Mouse (Mus musculus) limb, embryonic 14.5 days (tissue): ENCODE results near the gene Krtap9-3. TPM values are rescaled to one million over a fixed set of nuclear protein-coding genes. Genes with fewer than 3 reads are reported as not detected.
"Not testable (repeated sequence)": the region's sequence is repeated elsewhere in the genome, so short reads cannot be mapped to it uniquely, and the experiment has no call there.

Experiments
- ATAC-seq: fragments of 200-750 bp; cut with Nextera tagmentation; 2 replicates; pipeline ENCODE4 v1.8.0; 2017; ENCODE audit warnings: low read depth, moderate number of reproducible peaks, moderate TSS enrichment; ENCODE audit not compliant: low FRiP score
- DNase-seq: peaks from one replicate; pipeline ENCODE4 v3.0.0-alpha.2; 2015; ENCODE audit warnings: low spot score
- H3K27ac ChIP-seq: fragments of 300-500 bp; sonication (generic); replicated peaks from 2 replicates; pipeline ENCODE4 v1.5.1; 2014; ENCODE audit warnings: low read depth, mild to moderate bottlenecking, low read length, moderate library complexity, mixed read lengths
- H3K27me3 ChIP-seq: fragments of 300-500 bp; sonication (generic); 2 replicates; pipeline ENCODE4 v1.6.1; 2014; ENCODE audit warnings: low read length, mixed read lengths; ENCODE audit not compliant: control insufficient read depth, insufficient read depth
- H3K36me3 ChIP-seq: fragments of 300-500 bp; sonication (generic); 2 replicates; pipeline ENCODE4 v1.6.1; 2014; ENCODE audit warnings: mild to moderate bottlenecking, low read length, moderate library complexity, mixed read lengths; ENCODE audit not compliant: control insufficient read depth, insufficient read depth
- H3K4me1 ChIP-seq: fragments of 300-500 bp; sonication (generic); 2 replicates; pipeline ENCODE4 v1.6.1; 2014; ENCODE audit warnings: antibody characterized with exemption, low read length, mixed read lengths; ENCODE audit not compliant: control insufficient read depth, insufficient read depth
- H3K4me2 ChIP-seq: fragments of 300-500 bp; sonication (generic); replicated peaks from 2 replicates; pipeline ENCODE4 v1.6.1; 2014; ENCODE audit warnings: low read depth, mild to moderate bottlenecking, low read length, moderate library complexity; ENCODE audit not compliant: severe bottlenecking
- H3K4me3 ChIP-seq: fragments of 300-500 bp; sonication (generic); replicated peaks from 2 replicates; pipeline ENCODE4 v1.5.1; 2014; ENCODE audit warnings: low read length
- H3K9ac ChIP-seq: fragments of 300-500 bp; sonication (generic); 2 replicates; pipeline ENCODE4 v1.6.1; 2014; ENCODE audit warnings: mild to moderate bottlenecking, low read depth, low read length, moderate library complexity; ENCODE audit not compliant: severe bottlenecking
- H3K9me3 ChIP-seq: fragments of 300-500 bp; sonication (generic); 2 replicates; pipeline ENCODE4 v1.6.1; 2016; ENCODE audit warnings: low read length; ENCODE audit not compliant: control insufficient read depth
- POLR2A ChIP-seq: fragments of 200-500 bp; IDR thresholded peaks from 2 replicates; pipeline ENCODE4 v1.8.0; 2012; ENCODE audit warnings: inconsistent platforms, mild to moderate bottlenecking, moderate library complexity, borderline replicate concordance; ENCODE audit not compliant: insufficient read depth, insufficient read length; ENCODE audit errors: extremely low read depth
- WGBS: fragments of 180-500 bp; shearing (Covaris S2); extraction: QIAGEN DNeasy Blood & Tissue Kit; methylation state at CpG from one replicate; pipeline ENCODE4 v1.1.7; 2014; 5-methylcytosine and 5-hydroxymethylcytosine counted together
- polyA plus RNA-seq, 2 experiments: library from polyadenylated mRNA; depleted of rRNA in 1 of 2; stranded (reverse) in 1 of 2; unstranded in 1 of 2; fragments of >200 nt; fragmentation: Nextera tagmentation in 1 of 2; extraction: Ambion mirVana in 1 of 2; gene quantifications; 2 replicates each; pipeline versions ENCODE4 v1.2.1 to v1.2.3; 2012 to 2014

Krtap9-3 gene
- polyA plus RNA-seq, 2 experiments = not detected

DNA sequence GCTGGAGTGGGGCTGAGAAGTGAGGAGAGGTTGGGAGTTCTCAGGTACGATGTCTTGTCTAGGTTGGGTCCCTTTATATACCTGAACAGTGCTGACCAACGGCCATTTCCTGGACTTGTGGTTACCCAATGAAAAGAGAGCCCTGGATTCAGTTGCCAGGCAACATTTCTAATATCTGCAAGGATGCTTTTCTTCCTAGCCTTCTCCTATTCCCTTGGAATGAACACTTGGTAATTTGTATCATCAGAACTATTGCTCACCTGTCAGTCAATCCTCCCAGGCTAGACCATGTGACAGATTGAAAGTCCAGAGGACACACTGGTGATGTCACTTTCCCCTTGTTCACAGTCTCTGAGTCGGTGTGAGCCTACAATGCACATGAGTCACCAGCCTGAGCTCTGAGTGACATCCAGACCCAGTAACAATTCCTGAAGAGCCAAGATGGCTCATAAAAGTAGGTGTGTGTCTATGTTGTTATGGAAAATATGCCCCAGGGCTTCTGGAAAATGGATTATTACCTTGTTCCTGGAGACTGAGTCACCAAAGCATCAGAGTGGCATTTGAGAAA lies 17.0 kb upstream of the Krtap9-3 start, which contains the start of gene Krtap2-4:
Gene Krtap2-4 (minus strand): TSS at position 51 of the 568 bp plus-strand sequence.
- H3K9me3 ChIP-seq = no peaks in the 10 kb centered on the region
- no peak within 1 kb of the TSS for H3K4me2 ChIP-seq
- ATAC-seq = no peak
- no peak within 1 kb of the TSS for H3K4me3 ChIP-seq
- H3K27ac ChIP-seq = no peak within 1 kb of the TSS
- no peak within 1 kb of the TSS for H3K9ac ChIP-seq
- H3K27me3 ChIP-seq = no peaks in the 10 kb centered on the region
- no peak for TF ChIP-seq POLR2A
- H3K36me3 ChIP-seq = no peaks in the 10 kb centered on the region
- DNase-seq = no peak
- H3K4me1 ChIP-seq = no peaks in the 10 kb centered on the region
- 72% methylated on average over 3 of the region's 3 CpGs for WGBS

DNA sequence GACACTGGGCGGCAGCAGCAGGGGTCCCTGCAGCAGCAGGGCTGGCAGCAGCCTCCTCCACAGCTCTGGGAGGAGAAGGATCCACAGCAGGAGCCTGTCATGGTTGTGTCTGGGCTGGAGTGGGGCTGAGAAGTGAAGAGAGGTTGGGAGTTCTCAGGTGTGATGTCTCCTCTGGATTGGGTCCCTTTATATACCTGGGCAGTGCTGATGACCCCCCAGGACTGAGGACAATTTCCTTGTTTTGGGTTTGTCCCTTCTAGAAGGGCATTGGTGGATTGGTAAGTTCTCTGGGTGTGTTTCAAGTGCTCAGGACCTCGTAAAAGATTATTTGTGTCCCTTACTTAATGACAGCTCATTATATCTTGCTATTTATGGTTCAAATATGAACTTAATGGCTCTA lies 12.2 kb upstream of the Krtap9-3 start, which contains the start of gene Gm11937:
Gene Gm11937 (minus strand): TSS at position 101 of the 400 bp plus-strand sequence.
- WGBS = 52% methylated on average over 1 of the region's 2 CpGs
- H3K27ac ChIP-seq, H3K27me3 ChIP-seq, DNase-seq, H3K9ac ChIP-seq, ATAC-seq, H3K4me3 ChIP-seq, H3K36me3 ChIP-seq, H3K9me3 ChIP-seq, H3K4me1 ChIP-seq, H3K4me2 ChIP-seq: not testable (repeated sequence)

DNA sequence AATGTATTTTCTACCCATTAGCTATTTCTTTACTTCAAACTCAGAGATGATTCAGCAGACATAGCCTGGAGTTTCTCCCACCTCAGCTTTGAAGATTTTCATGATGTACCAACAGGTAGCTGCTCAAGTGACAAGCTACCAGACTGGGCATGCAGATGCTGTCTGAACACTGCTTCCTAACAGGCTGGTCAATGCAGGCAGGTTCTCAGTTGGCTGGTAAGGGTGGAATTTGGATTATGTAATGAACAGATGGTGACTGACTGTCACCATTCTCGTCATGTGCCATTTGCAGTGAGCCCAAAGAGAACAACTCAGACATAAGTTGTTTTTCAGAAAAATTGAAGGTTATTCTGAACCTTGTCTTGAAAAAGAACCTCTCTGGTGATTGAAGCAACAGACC lies 11.2 kb upstream of the Krtap9-3 start:
- no peak for ATAC-seq
- no peak for TF ChIP-seq POLR2A

DNA sequence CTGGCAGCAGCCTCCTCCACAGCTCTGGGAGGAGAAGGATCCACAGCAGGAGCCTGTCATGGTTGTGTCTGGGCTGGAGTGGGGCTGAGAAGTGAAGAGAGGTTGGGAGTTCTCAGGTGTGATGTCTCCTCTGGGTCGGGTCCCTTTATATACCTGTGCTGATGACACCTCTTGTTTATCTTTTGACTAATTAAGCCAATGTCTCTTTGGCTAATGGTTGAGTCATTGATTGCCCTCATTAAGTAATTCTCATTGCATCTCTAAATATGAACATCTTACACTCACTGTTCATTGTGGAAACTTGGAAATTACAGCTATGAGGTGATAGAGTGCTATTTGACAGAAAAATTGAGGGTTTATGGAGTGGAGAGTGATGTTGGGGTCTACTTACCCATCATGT lies 5.3 kb upstream of the Krtap9-3 start, which contains the start of gene Gm11938:
Gene Gm11938 (minus strand): TSS at position 101 of the 400 bp plus-strand sequence.
- not testable (repeated sequence) for H3K27me3 ChIP-seq, H3K36me3 ChIP-seq, H3K9ac ChIP-seq, H3K4me3 ChIP-seq, H3K4me2 ChIP-seq, H3K27ac ChIP-seq, ATAC-seq, H3K4me1 ChIP-seq, DNase-seq, H3K9me3 ChIP-seq
- 48% methylated on average over 1 of the region's 1 CpGs for WGBS

More for the DNA sequence above, 11.2 kb upstream of the Krtap9-3 start:
- Histone ChIP-seq H3K9me3 (no peaks in the 10 kb centered on the region), H3K27me3 (no peaks in the 10 kb centered on the region), H3K4me3 (no peak overlapping the region), H3K36me3 (no peaks in the 10 kb centered on the region), H3K4me1 (no peaks in the 10 kb centered on the region), H3K9ac (no peak overlapping the region), H3K4me2 (no peak overlapping the region), H3K27ac (no peak overlapping the region)
- 58% methylated on average over 1 of the region's 1 CpGs for WGBS
- DNase-seq = no peak

DNA sequence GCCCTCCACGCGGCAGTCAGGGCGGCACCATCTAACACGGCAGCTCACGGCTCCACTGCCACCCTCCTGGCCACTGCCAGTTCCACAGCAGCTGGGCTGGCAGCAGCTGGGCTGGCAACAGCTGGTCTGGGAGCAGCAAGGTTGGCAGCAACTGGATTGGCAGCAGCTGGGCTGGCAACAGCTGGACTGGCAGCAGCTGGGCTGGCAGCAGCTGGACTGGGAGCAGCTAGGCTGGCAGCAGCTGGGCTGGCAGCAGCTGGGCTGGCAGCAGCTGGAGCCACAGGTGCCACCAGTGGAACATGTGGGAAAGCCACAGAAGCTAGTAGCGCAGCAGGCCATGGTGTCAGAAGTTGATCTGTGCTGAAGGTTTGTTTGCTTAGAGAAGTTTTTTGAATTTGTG lies 6.9 kb downstream of the Krtap9-3 start, which contains the start of gene Krtap1-3:
Gene Krtap1-3 (minus strand): TSS at position 359 of the 400 bp plus-strand sequence.
- no peaks in the 10 kb centered on the region for H3K9me3 ChIP-seq
- 46% methylated on average over 3 of the region's 6 CpGs for WGBS
- no peak within 1 kb of the TSS for H3K4me2 ChIP-seq
- H3K4me3 ChIP-seq = no peak within 1 kb of the TSS
- ATAC-seq = no peak
- H3K36me3 ChIP-seq = no peaks in the 10 kb centered on the region
- TF ChIP-seq POLR2A = no peak
- no peaks in the 10 kb centered on the region for H3K4me1 ChIP-seq
- no peak within 1 kb of the TSS for H3K9ac ChIP-seq
- H3K27me3 ChIP-seq = no peaks in the 10 kb centered on the region
- H3K27ac ChIP-seq = no peak within 1 kb of the TSS
- DNase-seq = no peak
